Mouse (Mus musculus): Measurements from ENCODE around the gene Mycbp. TPM values are rescaled to one million over a fixed set of nuclear protein-coding genes. Genes with fewer than 3 reads are reported as not detected.
A peak's percentile ranks its signal among the peaks of the same experiment; 100 is the strongest.
"Not testable (repeated sequence)": the region's sequence is repeated elsewhere in the genome, so short reads cannot be mapped to it uniquely, and the experiment has no call there.

The Mycbp gene
- total RNA-seq, 1 experiment from 2014 or later: 17.6 TPM

DNA sequence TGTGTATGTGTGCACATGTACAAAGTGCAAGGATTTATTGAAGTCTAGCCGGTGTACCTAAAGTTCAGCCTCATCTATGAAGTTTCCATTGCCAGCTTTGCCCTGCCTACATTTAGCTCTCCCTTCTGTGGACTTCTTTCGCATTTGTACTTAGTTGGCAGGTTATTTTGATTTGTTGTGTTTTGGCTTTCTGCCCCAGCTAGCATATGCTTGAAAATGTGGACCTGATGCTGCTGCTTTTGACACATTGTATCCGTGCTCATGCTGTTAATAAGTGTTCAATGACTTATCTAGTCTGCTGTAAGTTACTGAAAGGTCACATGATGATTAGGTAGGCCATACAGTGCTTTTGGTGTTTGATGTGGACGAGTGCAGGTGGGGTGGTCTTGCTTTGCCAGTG is 29.7 kb downstream of the Mycbp start:
- no peak for ATAC-seq (replicated peaks; ENCODE audit: insufficient number of reproducible peaks, low FRiP score, low TSS enrichment, poor library complexity, severe bottlenecking)

- ATAC-seq (replicated peaks; ENCODE audit: insufficient number of reproducible peaks, low FRiP score, low TSS enrichment, poor library complexity, severe bottlenecking): no peak
These were observed 31.4 kb downstream of the Mycbp start for GRCm38 (mm10) chr4:123936059-123936458.

- ATAC-seq (replicated peaks; ENCODE audit: insufficient number of reproducible peaks, low FRiP score, low TSS enrichment, poor library complexity, severe bottlenecking): peak; percentile 68
These were observed 35.2 kb downstream of the Mycbp start for GRCm38 (mm10) chr4:123939838-123940237.

- ATAC-seq (replicated peaks; ENCODE audit: insufficient number of reproducible peaks, low FRiP score, low TSS enrichment, poor library complexity, severe bottlenecking): not testable (repeated sequence)
These were observed 36.2 kb downstream of the Mycbp start for GRCm38 (mm10) chr4:123940878-123941277.

DNA sequence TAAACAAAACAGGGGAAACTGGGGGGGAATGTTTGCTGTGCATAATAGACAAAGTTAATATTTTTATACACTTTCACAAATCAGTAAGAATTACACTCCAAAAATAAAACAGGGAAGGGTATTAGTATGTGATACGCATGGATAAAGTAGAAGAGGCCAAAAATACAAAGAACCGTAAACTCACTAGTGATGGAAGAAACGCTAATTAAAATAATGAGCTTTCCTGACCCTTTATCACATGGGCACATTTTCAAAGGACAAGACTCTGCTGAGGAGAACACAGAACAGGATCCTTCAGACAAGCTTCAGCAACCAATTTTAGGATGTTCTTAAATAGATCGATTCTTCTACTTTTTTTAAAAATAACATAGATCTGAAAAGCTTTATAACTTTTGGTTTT is 42.1 kb downstream of the Mycbp start:
- ATAC-seq (replicated peaks; ENCODE audit: insufficient number of reproducible peaks, low FRiP score, low TSS enrichment, poor library complexity, severe bottlenecking): no peak

DNA sequence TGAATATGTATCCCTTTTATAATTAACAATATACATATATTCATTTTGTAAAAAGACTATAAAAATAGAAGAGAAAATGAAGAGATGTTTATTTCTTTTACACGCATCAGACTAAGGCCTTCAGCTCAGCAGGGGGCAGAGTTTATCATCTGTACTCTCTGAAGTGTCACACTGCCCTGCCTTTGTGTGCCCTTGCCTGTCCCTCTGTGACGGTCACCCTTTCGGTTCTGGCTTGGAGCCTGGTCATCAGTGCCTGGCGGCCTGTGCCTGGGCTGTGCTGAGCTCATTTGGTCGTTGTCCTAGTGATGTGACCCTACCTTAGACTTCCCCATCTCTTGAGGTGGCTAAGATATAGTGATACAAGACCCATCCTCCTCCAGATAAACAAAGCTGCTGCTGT is 42.5 kb downstream of the Mycbp start:
- no peak for ATAC-seq (replicated peaks; ENCODE audit: insufficient number of reproducible peaks, low FRiP score, low TSS enrichment, poor library complexity, severe bottlenecking)

GRCm38 (mm10) chr4:123948901-123949300 is 44.3 kb downstream of the Mycbp start:
- no peak for ATAC-seq (replicated peaks; ENCODE audit: insufficient number of reproducible peaks, low FRiP score, low TSS enrichment, poor library complexity, severe bottlenecking)

DNA sequence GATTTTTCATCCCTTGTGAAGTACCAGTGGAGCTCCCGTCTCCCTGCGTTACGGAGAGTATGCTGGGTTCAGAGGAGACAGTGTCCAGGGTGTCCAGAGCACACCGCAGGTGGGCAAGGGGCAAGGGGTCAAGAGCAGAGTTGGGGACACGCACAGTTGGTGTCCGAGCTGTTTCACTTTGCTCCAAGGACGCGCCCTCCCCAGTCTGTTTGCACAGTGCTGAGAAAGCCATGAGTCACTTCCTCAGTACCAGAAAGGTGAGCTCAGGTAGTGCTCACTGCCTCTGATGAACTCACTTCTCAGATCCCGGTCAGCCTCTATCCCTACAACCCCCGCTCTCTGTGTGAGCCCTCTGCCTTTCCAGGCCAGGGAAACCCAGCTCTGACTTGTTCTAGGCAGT is 45.0 kb downstream of the Mycbp start:
- no peak for ATAC-seq (replicated peaks; ENCODE audit: insufficient number of reproducible peaks, low FRiP score, low TSS enrichment, poor library complexity, severe bottlenecking)

- no peak; the same call in 1 of the 2 replicates for ATAC-seq (replicated peaks; ENCODE audit: insufficient number of reproducible peaks, low FRiP score, low TSS enrichment, poor library complexity, severe bottlenecking)
These were observed 47.4 kb downstream of the Mycbp start for GRCm38 (mm10) chr4:123952059-123952458.

DNA sequence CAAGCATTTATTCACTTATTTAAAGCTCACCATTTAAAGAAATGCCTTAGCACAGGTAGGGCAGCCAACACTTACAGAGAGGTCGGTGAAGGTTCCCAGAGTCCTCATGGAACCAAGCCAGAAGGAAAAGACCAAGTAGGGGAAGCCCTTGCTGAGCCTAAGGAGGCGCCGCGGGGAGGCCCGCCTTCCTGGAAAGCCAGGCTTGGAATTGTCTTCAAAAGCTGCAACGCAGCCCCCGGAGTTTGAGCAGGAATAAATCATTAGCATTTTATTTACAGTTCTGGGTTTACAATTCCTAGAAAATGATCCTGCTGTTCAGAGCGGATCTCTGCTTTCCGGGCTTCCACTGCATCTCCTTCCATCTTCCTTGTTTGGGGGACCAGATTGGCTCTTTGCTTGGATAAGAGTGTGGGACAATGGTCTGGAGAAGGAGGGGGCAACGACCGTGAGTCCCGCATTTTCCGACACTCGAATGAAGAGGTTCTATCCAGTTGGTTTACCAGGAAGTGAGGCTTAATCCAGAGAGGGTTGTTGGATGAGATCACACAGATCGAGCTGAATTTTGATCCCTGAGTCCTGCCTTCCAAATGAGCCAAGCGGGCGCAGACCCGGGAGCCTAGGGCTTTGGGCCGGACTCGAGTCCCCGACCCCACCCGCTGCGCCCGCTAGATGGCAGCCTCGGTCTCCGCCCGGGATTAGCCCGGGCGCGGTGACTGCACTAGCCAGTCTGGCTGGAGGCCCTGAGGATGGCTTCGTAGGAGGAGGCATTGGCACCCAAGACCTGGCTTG is 52.3 kb downstream of the Mycbp start:
- ATAC-seq (replicated peaks; ENCODE audit: insufficient number of reproducible peaks, low FRiP score, low TSS enrichment, poor library complexity, severe bottlenecking): peak; percentile 60; the same call in 1 of the 2 replicates

GRCm38 (mm10) chr4:123957492-123957808 is 52.8 kb downstream of the Mycbp start:
- no peak for ATAC-seq (replicated peaks; ENCODE audit: insufficient number of reproducible peaks, low FRiP score, low TSS enrichment, poor library complexity, severe bottlenecking)

DNA sequence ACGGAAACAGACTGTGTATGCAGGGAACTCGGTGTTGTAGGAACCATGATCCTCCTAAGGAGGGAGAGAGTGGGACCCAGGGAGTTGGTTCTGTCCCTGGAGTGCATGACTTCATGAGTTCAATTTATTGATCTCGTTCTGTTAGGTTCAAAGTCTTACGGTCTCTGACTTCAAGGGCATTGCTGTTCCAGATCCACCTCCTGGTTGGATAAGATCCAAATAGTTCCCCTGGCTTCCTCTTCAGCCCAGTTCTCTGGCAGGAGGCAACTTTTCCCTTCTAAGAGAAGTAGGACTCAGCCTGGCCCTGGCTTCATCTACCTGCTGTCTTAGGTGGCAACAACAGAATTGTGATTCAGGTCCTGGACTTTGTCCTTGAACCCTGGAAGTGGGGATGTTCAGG is 53.3 kb downstream of the Mycbp start:
- ATAC-seq (replicated peaks; ENCODE audit: insufficient number of reproducible peaks, low FRiP score, low TSS enrichment, poor library complexity, severe bottlenecking): no peak

DNA sequence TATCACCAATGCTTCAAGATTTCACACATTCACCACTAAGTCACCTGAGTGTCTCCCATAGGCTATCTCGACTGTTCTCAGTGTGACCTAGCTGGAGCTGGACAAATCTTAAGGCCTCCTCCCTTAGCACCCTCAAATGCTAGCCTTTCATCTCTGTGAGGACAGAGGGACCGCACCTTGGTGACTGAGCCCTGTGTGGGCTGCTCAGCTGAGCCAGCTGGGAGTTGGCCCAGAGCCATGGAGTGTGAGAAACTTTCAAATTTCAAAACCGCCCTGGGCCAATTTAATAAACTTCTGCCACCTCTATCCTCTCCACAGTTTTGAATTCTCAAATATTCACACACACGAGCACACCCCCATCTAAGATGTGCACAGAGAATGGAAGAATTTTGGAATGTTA is 56.3 kb downstream of the Mycbp start:
- no peak for ATAC-seq (replicated peaks; ENCODE audit: insufficient number of reproducible peaks, low FRiP score, low TSS enrichment, poor library complexity, severe bottlenecking)

Other genes starting within 250 kb of the Mycbp start
- gene Macf1, start 220.5 kb upstream of the Mycbp start, total RNA-seq (2017): 368 to 783 TPM (median 392 TPM) in 3 replicates
- 58.3 to 116 TPM (median 73.9 TPM) in 3 replicates for gene Ndufs5, start 186.6 kb upstream of the Mycbp start, total RNA-seq (2017)
- 59.0 to 64.4 TPM (median 63.3 TPM) in 3 replicates for gene Akirin1, start 154.5 kb upstream of the Mycbp start, total RNA-seq (2017)
- gene Rhbdl2, start 117.0 kb upstream of the Mycbp start, total RNA-seq (2017): not detected in 3 replicates
- 0.38 TPM in 1 of 3 replicates, not detected in the others for gene 4933427I04Rik, start 45.2 kb upstream of the Mycbp start, total RNA-seq (2017)
- gene Rragc, start 12.6 kb downstream of the Mycbp start, total RNA-seq (2017): 34.2 to 61.7 TPM (median 40.5 TPM) in 3 replicates
- not detected in 3 replicates for gene 4930535I16Rik, start 13.2 kb downstream of the Mycbp start, total RNA-seq (2017)

Data from monocyte, adult 5-6 weeks (primary cell).